Mouse (Mus musculus) CD4-positive, CD25-positive, alpha-beta regulatory T cell, adult 4 months (primary cell): ENCODE data around the gene Pdcd1. TPM values are rescaled to one million over a fixed set of nuclear protein-coding genes. Genes with fewer than 3 reads are reported as not detected.
"Not testable (repeated sequence)": the region's sequence is repeated elsewhere in the genome, so short reads cannot be mapped to it uniquely, and the experiment has no call there.

ENCODE experiments used
- ATAC-seq: one replicate; pipeline ENCODE4 v1.8.0; 2017
- polyA plus RNA-seq, 2 experiments: library from polyadenylated mRNA; unstranded; fragments of 100-300 nt; shearing (Covaris generic); gene quantifications; one replicate each; pipeline ENCODE4 v1.2.1; 2017

The Pdcd1 gene
- 100 to 1,000 TPM; 188 to 330 TPM for polyA plus RNA-seq

DNA sequence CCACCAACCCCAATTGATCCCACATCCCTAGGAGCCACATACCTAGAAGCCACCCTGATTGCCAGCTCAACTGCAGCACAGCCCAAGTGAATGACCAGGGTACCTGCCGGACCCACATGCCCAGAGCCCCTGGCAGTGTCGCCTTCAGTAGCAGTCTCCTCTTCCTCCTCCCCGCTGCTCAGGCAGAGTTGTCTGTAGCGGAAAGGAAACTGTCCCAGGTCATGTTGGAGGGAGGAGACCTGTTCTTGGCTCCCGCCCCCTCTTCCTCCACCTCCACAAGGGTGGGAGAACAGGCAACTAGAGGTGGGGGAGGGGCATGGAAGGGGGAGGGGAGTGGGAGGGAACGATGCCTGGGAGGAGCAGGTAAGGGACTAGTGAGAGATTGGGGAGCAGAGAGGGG lies at the start of gene Pdcd1:
Gene Pdcd1, minus strand, starts transcription at position 181 of the 400 bp plus-strand sequence.
- peak; percentile 64 for ATAC-seq

GRCm38 (mm10) chr1:94091788-94092187 lies 39.4 kb upstream of the Pdcd1 start:
- ATAC-seq, result peak; percentile 98

DNA sequence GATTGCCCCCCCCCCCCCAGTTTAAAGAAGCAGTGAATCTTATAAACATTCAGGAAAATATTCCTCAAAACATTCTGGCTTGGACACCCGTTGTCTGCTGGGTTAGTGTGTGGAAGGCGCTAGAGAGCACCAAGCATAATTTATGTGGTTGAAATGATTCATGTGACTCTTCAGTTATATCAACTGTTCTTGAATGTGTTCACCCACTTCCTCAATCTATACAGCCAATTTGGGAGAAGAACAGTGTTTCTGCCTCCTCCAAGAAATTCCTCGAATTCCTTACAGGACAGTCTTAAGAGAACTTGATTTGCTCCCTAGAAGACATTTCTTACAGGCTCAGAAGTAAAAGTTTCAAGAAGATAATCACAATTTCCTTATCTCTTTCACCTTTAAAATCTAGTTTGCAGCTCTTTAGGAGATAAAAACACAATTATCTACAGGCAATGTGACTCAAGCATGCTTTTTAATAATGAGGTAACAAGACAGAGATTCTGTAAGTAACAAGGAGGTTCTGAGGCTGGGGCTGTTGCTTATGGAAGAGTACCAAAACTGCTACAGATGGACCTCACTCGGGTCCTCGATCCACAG lies 34.1 kb upstream of the Pdcd1 start:
- ATAC-seq, result no peak

GRCm38 (mm10) chr1:94085324-94086105 lies 33.2 kb upstream of the Pdcd1 start:
- no peak for ATAC-seq

- ATAC-seq, result no peak
Observed at GRCm38 (mm10) chr1:94081761-94082160, 29.4 kb upstream of the Pdcd1 start.

DNA sequence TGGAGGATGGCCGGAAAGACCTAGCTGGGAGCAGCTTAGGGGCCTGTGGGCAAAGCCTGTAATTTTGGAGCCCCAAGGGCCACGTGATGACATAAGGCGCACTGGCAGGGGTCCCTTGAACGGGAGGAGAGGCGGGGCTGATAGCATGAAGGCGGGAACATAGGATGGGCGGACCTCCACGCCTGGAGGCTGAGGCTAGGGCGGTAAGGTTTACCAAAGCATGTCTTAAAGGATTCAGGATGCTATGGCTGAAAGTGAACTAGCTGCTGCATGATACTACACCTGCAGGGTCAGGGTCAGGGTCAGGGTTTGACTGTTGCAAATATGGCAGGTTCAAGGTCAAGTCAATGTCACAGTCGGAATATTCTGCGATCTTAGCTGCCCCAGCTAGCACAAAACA lies 28.8 kb upstream of the Pdcd1 start:
- no peak for ATAC-seq

DNA sequence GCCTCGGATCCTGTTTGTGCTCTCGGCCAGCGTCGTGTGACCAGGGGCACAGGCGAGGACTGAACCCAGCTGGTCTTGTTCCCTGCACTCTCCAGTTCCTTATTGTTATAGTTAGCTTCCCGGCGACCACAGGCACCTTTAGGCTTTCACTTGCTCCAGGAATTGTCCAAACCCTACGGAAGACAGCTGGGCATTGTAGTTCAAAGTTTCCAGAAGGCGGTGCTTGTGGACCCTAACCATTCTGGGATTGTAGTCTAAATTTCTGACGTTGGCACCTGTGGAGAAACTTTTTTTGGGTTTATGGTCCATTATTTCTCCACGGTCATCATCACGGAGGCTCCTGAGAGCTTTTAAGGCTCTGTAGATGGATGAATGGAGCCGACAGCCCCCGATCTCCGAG lies 28.4 kb upstream of the Pdcd1 start:
- no peak for ATAC-seq

GRCm38 (mm10) chr1:94078835-94079440 lies 26.6 kb upstream of the Pdcd1 start:
- peak; percentile 94 for ATAC-seq

- no peak for ATAC-seq
Observed at GRCm38 (mm10) chr1:94078314-94078713, 26.0 kb upstream of the Pdcd1 start.

DNA sequence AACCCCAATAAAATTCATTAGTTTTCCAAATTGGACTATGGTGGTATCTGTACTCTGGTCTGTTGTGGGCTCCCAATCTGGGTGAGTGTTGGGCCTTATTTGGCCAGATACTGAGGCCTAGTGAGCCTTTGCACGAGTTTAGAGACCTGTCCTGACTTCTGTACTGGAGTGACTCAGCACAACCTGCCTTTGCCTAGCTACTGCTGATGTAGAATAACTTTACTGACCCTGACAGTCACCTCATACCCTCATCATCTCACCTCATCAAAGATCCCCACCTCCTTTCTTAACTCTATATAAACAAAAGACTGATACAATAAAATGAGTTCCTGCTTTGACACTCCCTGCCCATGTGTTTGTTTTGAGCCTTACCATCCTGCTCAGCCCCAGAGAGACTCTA lies 24.3 kb upstream of the Pdcd1 start:
- ATAC-seq, result no peak

- ATAC-seq, result peak; percentile 52
Observed at GRCm38 (mm10) chr1:94074756-94075155, 22.4 kb upstream of the Pdcd1 start.

DNA sequence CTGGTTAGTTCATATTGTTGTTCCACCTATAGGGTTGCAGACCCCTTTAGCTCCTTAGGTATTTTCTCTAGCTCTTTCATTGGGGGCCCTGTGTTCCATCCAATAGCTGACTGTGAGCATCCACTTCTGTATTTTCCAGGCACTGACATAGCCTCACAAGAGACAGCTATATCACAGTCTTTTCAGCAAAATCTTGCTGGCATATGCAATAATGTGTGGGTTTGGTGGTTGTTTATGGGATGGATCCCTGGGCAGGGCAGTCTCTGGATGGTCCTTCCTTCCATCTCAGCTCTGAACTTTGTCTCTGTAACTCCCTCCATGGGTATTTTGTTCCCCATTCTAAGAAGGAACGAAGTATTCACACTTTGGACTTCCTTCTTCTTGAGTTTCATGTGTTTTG lies 5.9 kb upstream of the Pdcd1 start:
- not testable (repeated sequence) for ATAC-seq

DNA sequence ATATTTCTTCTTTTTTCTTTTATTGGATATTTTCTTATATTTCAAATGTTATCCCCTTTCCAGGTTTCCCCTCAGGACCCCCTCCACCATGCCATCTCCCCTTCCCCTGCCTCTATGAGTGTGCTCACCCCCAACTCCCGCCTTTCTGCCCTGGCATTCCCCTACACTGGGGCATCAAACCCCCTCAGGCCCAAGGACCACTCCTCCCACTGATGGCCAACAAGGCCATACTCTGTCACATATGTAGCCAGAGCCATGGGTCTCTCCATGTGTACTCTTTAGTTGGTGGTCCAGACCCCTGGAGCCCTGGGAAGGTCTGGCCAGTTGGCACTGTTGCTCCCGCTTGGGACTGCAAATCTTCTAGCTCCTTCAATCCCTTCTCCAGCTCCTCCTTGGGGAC lies 5.0 kb upstream of the Pdcd1 start:
- no peak for ATAC-seq

- ATAC-seq, result peak; percentile 27
Observed at GRCm38 (mm10) chr1:94055966-94056365, 3.6 kb upstream of the Pdcd1 start.

GRCm38 (mm10) chr1:94054481-94054880 lies 2.1 kb upstream of the Pdcd1 start:
- ATAC-seq, result no peak

DNA sequence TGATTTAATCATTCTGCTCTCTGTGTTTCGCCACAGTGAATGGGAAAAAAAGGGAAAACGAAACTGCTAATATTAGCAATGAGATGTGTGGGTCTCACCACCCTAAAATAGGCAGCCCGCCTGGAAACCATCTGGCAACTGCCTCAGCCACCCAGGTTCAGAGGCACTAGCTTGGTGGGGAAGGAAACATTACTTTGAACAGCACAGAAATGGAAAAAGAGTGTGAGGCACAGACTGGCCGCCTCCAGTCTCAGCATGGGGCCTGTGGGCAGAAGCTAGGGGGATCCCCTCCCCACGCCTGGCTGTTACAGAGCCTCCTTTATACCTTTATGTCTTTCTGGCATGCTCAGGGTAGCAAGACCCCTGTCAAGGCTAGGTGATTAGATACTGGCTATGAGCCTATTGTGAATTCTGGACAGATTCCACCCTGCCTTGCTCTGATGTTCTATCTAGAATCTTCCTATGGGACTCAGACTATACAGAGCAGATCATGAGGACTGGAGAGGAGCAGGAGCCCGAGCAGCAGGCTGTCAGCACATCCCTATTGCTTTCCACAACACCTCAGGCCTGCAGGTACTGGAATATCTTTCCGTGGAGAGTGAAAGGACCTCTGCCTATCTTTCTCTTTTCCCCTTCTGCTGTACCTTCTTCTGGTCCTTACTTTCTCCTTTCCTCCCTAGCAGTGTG lies 1.3 kb upstream of the Pdcd1 start:
- ATAC-seq, result peak; percentile 55

- ATAC-seq, result no peak
Observed at GRCm38 (mm10) chr1:94051104-94051503, 1.2 kb downstream of the Pdcd1 start.

DNA sequence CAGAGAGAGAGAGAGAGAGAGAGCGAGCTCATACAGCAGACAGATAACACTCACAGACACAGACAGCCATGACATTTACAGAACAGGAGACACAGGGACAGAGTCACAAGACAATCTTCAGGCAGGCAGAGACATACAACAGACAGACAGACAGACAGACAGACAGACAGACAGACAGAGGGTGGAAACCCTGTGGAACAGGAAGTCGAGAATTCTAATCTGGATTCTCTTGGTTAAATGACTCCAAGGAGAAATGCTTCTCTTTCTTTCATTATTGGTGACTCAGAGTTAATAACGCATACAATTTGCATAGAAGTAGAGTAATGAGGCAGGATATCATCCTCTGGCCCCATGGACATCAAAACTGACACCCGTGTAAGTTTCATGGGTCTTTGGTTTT lies 5.8 kb downstream of the Pdcd1 start:
- peak; percentile 55 for ATAC-seq

GRCm38 (mm10) chr1:94045559-94045958 lies 6.8 kb downstream of the Pdcd1 start:
- ATAC-seq, result peak; percentile 9

GRCm38 (mm10) chr1:94040391-94040790 lies 12.0 kb downstream of the Pdcd1 start:
- ATAC-seq, result no peak

- peak; percentile 90 for ATAC-seq
Observed at GRCm38 (mm10) chr1:94034984-94035743, 17.2 kb downstream of the Pdcd1 start.

- no peak for ATAC-seq
Observed at GRCm38 (mm10) chr1:94033075-94033602, 19.2 kb downstream of the Pdcd1 start.
